Mouse (Mus musculus): ENCODE measurements at regions not wholly inside any gene's neighbourhood (a gene's known extent, or its start where the extent isn't known, plus 50 kb on each side); places are given as distances from the start of the nearest gene placed in this dataset.

- no peak for TF ChIP-seq CTCF (conservative IDR thresholded peaks at IDR 0.05 in 1 of 2, IDR thresholded peaks at IDR 0.05 in 1 of 2; ENCODE audit: low read depth in 2 of 2, low read length in 2 of 2)
- no peak for TF ChIP-seq POLR2A (IDR thresholded peaks at IDR 0.05; ENCODE audit: low read depth, low read length)
- TF ChIP-seq UBTF (IDR thresholded peaks at IDR 0.05; ENCODE audit: low read depth, low read length): no peak
- no peak for TF ChIP-seq JUND (conservative IDR thresholded peaks at IDR 0.05; ENCODE audit: low read depth, low read length)
- TF ChIP-seq RAD21 (IDR thresholded peaks at IDR 0.05; ENCODE audit: low read depth, low read length): no peak
- no peak for TF ChIP-seq MAFK (IDR thresholded peaks at IDR 0.05; ENCODE audit: insufficient replicate concordance, low read length)
- no peak for TF ChIP-seq E2F4 (IDR thresholded peaks at IDR 0.05; ENCODE audit: insufficient replicate concordance, low read depth, low read length)
- TF ChIP-seq USF1 (IDR thresholded peaks at IDR 0.05; ENCODE audit: low read depth, low read length): no peak
- TF ChIP-seq MAX (IDR thresholded peaks at IDR 0.05; ENCODE audit: low read length): no peak
- no peak for TF ChIP-seq SMC3 (IDR thresholded peaks at IDR 0.05; ENCODE audit: low read depth, low read length)
- TF ChIP-seq TCF12 (IDR thresholded peaks at IDR 0.05; ENCODE audit: low read depth, low read length): no peak
- no peak for TF ChIP-seq CHD2 (IDR thresholded peaks at IDR 0.05; ENCODE audit: low read length)
- no peak for TF ChIP-seq ZMIZ1 (IDR thresholded peaks at IDR 0.05; ENCODE audit: low read depth, low read length)
- no peak for TF ChIP-seq EP300 (IDR thresholded peaks at IDR 0.05; ENCODE audit: low read length)
Measured at GRCm38 (mm10) chr5:43080252-43080651, 152.7 kb upstream of the Cpeb2 start.
